Mouse (Mus musculus): ENCODE measurements around the gene Atp11c.

GRCm38 (mm10) chrX:60414563-60415111 is 177.9 kb downstream of the Atp11c start:
- TF ChIP-seq POLR2A (IDR thresholded peaks at IDR 0.05; ENCODE audit: borderline replicate concordance, extremely low read depth, low read depth, low read length) (no peak), CTCF (IDR thresholded peaks at IDR 0.05; ENCODE audit: insufficient read depth, low read length) (no peak)

Data from lung, adult 2 months (tissue).